Mouse (Mus musculus) naive thymus-derived CD4-positive, alpha-beta T cell, adult 2 months (primary cell): ENCODE measurements at regions not wholly inside any gene's neighbourhood (a gene's known extent, or its start where the extent isn't known, plus 50 kb on each side); places are given as distances from the start of the nearest gene placed in this dataset.
"Not testable (repeated sequence)": the region's sequence is repeated elsewhere in the genome, so short reads cannot be mapped to it uniquely, and the experiment has no call there.

Source experiments
- DNase-seq: peaks from one replicate; pipeline ENCODE4 v3.0.0-alpha.2; 2011; ENCODE audit warnings: low read depth

DNA sequence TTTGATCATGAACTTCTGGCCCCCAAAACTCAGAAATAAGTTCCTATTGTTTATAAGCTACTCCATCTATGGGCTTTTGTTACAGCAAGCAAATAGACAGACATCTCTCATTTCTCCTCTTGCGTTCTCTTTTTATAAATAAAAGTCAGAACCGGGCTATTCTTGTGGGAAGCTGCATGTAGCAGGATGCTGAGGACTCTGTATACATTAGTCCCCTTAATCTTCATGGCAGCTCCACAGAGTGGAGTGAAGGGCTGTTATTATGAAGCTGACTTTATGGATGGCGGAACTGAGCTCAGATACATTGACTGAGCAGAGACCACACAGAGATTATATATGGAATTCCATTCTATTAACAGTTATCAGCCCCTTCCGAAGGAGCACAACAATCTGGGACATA, 162.1 kb upstream of the Zfp637 start:
- DNase-seq: no peak

DNA sequence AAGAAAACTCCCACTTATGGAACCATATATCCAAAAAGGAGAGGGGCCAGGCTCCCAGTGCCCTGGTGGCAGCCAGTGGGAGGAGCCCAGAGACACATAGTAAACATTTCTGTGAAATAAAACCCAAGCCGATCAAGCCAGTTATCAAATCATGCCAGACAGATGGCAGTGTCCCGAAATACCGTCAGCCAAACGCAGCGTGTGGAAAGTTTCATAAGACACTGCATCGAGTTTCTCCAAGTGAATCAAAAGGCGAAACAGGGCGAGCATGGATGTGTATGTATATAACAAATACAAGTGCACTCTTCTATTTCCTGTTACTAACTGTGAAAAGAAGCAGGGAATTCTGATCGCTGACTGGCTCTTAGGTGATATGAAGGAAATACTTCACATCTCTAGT, 154.8 kb upstream of the Zfp637 start:
- no peak for DNase-seq

DNA sequence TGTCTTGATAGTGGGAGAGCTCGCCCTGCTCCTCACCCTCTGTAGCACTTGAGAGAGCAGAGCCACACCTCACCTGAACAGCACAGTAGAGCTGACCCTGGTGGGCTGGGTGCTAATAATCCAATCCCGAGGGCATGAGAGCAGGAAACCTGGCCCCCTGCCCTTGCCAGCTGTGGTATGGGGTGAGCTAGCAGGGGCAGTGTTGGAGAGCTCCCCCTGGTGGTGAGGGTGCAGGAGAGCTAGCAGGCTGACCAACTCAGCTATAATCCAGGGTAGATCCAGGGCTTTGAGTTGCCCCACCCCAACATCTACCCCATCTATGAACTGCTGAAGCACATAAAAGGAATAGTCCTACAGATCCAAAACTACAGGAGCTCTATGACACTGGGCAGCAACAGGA, 153.9 kb upstream of the Zfp637 start:
- DNase-seq: peak; percentile 56

DNA sequence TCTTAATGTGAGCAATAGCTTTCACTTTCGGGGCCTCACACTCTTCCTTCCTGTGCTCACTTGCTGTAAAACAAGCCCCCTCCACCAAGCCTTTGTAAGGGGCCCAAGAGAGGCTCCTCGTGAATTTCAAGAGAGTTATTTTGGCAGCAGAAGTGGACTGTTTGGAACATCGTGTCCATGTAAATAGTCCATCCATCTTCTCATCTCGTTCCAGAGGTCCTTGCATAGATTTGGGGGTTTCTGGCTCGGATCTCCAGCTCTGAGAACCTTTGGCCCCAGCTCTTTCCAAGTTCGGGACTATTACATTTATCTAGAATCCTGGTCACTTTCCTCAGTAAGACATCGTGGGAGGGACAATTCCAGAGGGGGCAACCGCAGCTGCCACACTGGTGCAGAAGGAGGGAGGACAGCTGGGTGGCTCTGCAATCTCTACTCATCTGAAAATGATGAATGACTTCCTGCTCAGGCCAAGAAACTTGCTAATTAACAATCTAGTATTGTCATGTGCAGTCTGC, 152.3 kb upstream of the Zfp637 start:
- DNase-seq: no peak

DNA sequence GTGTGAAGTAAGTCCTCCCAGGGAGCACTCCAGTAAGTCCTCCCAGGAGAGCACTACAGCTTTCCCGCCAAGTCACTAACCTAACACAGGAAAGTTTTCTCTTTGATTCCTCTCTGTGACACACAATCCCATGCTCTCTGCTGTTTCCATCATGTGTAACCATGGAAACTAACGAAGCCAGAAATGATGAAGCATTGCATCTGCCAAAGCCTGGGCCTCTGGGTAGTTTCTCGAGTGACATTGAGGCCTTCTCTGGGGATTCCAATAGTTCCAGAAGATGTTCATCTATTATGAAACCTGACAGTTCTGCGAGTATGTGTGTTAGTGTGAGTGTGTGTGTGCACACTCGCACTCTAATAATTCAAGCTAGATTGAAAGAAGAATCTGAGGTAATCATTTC, 140.7 kb upstream of the Zfp637 start:
- no peak for DNase-seq

DNA sequence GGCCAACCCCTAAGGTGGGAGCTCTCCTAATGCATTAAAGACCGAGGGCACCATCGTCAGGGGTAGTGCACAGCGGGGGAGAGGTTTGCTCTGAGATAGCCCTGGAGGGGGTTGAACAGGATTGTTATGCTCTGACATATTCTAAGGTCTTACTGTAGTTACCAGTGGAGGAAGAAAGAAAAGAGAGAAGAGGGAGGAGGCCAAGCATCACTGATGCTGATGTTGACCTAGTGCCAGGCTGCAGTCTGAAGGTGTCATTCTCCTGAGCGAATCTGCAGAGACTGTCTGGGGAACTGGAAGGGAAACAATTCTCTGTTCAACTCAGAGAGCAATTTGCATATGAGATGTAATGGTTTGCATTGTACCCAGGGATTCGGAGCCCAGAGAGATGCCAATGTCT, 139.4 kb upstream of the Zfp637 start:
- no peak for DNase-seq

DNA sequence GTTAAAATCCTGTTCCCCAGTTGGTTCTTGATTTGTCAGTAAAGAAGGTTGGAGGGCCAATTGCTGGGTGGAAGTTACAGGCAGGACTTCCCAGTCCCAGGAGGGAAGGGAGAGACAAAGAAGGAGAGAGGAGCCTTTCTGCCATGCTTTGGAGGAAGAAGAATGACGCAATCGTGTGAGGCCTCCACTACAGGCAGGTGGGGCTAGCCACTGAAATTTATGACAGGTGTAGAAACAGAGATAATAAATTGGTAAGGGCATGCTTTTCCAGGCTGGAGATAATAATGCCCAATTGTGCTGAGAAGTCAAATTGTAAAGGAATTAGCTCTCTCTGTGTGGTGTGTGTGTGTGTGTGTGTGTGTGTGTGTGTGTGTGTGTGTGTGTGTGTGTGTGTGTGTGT, 135.0 kb upstream of the Zfp637 start:
- no peak for DNase-seq

DNA sequence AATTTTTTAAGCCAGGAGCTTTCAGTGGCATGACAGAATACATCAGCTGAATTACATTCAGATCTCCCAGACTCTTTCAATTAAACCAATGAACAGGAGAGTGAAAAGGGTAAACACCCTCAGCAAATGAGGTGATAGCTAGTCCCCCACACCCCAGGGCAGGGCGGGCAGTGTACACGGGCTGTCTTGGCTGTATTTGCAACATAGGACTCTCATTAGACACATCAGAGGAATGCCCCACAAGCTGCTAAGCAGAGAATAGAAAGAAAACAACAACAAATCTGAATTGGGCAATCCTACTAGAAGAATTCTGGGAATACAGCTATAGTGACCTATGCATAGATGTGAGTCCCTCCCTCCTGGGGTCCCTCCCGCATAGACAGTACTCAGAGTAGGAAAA, 131.8 kb upstream of the Zfp637 start:
- no peak for DNase-seq

DNA sequence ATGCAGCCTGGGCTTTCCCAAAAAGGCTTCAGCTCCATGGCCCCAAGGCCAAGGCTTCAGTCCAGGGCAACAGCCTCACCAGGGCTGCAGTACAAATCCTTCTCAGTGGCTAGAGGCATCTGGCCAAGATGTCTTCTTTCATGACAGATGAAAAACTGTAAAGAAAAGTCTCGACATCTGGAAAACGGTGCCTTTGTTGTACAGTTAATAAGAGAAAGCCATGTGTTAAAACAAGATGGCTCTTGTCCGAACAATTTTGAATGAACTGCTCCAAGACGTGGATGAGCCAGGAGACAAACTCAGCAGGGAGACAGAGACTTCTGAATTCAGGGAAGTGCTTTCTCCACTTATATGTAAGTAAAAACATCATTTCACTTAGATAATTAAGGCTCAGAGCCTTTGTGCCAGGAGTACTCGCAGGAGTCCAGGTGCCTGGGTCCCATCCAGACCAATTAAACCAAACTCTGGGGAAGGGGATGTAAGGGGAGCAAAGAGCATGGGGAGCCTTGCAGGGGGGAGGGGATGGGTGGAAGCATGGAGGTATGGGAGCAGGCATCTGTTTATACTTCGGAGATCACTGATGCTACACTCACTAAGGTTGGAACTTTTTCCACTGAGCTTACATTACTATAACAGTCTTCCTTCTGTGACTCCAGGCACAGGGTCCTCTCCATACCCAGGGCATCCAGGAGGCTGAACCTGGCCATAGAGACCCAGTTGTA, 125.8 kb upstream of the Zfp637 start:
- no peak for DNase-seq

DNA sequence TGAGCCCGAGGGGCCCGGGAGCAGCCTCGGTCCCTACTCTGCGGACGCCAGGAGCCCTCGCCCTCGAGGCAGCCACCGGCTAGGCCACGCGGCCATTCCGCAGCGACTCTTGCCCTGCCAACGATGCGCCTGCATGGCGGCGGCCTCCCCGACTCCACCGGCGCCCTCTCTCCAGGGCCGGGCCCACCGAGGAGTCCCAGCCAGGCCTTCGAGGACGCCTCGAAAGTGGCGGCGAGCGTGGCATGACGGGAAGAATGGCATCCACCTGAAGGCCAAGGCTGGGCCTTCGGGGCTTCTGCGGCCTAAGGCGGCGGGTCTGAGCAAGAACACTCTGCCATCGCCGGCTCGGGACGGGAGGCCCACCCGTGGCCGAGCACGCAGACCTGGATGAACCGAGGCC, 124.6 kb upstream of the Zfp637 start:
- not testable (repeated sequence) for DNase-seq

DNA sequence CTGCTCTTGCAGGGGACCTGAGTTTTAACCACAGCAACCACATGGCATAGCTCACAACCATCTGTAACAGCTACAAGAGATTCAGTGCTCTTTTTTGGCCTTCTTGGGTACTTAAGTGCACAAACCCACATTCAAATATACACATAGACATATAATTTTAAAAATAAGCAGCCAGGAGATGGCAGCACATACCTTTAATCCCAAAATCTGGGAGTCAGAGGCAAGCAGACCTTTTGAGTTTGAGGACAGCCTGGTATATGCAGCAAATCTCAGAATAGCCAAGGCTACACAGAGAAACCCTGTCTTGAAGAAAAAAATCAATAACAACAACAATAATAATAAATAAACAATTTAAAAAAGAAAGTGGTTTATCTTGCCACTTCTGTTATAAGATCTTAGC, 88.6 kb upstream of the Zfp637 start:
- not testable (repeated sequence) for DNase-seq

DNA sequence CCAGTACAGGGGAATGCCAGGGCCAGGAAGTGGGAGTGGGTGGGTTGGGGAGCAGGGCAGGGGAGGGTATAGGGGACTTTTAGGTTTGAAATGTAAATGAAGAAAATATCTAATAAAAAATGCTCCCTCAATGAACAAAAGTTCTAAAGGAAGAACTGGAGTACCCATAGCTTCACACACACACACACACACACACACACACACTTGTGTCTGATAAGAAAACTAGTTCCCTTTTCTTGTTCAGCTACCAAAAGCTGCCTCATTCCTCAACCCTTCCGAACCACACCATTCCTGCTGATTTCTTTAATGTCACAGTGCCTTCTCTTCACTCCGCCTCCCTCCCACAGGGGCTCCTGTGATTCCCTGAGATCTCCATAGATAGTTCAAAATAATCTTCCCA, 85.3 kb upstream of the Zfp637 start:
- not testable (repeated sequence) for DNase-seq

DNA sequence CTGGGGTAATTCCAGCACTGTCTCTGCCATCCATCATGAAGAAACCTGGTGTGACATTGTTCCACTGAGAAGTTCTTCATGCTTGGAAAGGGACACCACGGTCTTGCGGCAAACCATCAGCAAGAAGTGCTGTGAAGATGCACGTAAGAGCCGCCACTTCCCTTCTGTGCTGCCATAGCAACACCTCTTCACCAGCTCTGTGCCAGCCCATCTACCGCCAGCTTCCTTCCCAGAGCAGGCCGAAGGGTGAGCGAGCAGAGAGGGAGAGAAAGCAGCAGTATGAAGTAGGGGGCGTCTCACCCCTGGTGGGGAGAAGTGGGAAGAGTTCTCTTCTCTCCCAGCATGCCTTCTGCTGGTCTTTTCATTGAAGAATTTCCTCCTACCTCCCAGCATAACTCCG, 84.8 kb upstream of the Zfp637 start:
- no peak for DNase-seq

DNA sequence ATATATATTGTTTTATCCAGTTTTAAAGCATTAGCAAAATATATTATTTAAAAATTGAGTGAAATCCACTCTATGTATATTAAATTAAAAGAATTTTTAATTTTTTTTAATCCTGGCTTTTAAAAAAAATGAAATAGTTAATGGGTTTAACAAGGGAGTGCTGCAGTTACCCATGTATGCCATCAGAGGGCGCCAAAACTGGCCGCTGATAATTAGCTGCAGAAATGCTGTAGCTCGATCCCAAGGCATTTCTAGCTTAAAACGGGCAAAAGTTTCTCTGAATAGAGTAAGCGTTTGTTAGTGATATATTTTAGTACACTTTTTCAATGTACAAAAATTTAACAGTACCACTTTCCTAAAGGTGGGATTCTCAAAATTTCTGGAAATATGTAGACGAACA, 82.5 kb upstream of the Zfp637 start:
- DNase-seq: peak; percentile 36

DNA sequence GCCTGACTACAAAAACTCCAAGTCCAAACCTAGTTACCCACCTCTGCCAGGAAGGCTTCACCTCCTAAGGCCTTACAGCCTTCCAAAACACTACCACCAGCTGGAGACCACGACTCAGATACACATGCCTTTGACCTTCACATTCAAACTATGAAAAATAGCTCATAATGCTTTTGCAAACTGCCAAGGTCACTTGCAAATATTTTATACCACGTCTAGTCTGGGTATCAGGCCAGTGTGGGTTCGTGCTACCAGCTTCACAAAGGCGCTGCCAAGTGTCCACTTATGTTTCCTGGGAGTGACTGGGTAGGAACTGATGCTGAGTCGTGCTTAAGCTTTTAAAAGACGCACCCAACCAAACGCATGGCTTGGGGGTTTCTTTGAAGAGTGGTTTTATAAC, 69.5 kb upstream of the Zfp637 start:
- DNase-seq: no peak

DNA sequence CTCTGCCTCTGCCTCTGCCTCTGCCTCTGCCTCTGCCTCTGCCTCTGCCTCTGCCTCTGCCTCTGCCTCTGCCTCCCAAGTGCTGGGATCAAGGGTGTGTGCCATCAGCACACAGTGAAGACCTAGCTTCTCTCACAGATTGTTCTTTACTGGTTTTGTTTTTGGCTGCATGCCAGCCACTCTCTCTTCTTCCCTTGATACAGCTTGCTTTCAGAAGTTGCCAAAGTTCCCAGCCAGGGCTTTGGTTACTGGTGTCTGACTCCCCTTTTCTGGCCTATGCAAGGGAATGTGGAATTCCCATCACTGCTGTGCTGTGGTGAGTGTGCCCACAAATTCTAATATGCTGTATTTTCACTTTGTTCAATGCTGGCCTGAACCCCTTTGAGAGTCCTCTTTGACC, 68.6 kb upstream of the Zfp637 start:
- no peak for DNase-seq

DNA sequence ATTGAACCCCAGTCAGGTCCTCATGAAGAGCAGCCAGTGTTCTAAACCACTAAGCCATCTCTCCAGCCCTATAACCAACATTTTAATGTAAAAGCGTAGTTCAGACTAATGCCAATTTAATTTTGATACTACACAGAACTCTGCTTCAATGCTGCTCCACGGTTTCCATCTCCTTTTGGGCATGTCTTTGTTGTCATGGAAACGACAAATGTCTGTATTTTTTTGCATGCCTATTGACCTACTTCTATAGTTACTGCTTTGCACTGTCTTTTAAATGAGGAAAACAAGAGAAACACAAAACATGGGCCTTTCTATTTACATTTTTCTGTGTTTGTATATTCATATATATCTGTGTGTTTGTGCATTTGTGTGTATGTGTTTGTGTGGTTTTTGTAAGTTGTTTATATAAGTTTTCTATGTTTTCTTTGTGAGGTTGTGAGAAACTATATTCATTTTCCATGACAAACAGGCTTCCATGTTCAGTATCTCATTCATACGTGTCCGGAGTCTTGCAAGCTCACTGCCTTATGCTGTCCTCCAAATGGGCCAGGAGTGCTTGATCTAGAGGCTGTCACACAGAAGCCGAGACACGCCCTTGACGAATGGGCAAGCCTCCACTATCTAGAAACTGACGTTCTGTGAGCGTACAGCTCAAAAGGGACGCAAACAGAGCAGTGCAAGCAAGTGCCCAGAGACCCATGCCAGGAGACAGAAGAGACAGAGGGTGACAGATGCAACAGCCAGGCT, 65.5 kb upstream of the Zfp637 start:
- DNase-seq: no peak

DNA sequence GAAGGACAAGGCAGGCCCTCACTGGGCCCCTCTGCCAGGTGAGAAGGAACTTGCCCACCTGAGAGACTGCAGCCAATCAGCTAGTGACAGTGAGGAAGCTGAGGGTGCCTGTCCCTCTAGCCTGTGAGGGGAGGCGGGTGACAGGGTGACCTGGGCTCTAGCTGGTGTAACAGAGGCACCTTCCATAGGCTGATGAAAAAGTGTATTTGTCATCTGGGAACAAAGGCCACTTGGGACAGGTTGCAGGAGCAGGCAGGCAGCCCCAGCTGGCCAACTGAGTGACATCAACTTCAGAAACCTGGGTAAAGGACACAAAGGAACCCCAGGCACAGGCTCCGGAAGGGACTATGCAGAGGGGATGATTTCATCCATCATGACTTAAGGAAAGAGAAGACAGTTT, 63.0 kb upstream of the Zfp637 start:
- DNase-seq: no peak

DNA sequence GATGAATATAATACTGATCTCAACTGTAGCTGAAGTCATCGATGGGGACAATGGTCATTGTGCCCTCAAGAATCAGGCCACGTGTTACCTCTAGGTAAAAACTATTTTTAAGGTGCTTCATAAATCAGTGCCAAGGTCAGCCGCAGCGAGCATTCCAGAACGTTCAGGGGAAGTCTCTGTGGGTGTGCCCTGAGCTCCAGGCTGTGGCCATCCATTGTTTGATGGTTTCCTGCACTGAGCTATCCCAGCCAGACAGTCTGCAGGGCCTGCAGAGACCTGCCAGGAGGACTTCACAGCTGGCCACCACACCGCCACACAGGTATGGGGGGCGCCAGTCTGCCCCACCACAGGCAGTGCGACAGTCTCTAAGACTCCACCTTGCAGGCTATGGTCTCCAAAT, 62.5 kb upstream of the Zfp637 start:
- DNase-seq: no peak

DNA sequence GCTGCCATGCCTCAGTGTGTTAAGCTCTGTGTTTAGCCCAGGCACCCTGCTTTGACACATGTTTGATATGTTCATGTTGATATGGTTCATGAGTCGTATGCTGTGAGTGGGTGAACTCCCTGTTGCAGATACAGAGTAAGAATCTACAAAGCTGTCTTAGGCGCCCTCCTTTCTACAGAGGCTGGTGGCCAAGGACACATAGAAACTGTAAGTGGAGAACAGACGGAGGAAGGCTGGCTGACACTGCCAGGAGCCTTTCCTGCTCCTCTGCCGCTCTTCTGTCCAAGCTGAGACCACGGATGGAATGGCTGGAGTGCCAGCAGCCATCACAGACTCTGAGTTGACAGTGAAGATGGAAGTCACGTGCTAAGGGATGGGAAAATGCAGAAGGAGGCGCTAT, 62.0 kb upstream of the Zfp637 start:
- no peak for DNase-seq

DNA sequence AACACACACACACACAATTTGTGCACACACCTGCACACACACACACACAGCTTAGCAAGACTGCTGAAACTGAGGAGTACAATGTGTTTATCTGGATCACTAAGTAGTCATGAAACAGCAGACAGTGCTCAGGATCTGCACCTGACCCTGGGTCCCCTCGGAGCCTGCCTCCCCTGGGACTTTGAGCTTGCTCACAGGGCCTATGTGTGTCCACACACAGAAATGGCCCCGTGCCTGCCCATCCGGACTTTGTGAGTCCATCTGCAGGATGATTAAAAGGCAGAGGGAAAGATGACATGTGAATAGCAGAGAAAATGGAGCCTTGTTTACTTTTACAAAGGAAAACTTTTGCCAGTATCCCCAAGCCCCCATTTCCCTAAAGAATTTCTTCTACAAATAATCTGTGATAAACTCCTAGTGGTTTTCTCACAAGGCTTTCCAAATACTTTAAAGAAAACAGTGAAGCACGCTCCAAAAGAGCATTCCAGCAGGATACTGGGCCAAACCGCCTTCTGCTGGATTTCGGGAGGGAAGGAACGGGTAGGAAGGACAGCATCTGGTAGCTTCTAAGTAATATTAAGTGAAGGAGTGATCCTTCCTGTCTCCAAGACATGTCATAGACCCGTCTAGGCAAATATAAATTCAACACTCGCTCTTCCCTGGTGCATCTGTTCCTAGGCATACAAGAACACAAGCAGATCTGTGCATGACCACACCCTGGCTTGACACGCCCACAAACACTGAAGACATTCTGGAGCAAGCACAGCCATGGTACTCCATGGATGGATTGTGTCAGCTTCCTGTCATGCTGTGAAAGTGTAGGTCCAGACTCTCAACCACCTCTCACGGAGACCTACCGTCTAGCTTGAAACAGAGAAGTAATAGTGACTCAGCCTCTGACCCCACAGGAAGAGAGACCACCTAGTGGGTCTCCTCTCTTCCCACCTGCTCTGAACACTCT, 52.1 kb upstream of the Zfp637 start:
- no peak for DNase-seq

DNA sequence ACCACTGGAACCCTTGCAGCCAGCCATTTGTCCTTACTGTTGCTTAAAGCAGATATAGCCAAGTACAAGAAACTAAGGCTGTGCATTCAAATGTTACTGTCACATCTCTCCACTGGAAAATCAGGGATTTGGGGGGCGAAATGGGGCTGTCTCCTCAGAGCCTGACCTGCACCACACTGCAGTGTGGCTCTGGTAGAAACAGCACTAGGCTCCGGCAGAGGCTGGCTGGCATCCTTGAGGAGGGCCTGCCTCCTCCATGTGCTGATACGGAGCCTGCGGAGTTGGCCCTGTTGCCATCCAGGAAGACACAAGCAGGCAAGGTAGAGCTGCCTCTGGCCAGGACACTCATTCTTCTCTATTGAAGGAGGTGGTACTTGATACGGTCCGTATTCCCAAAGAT, 50.4 kb upstream of the Zfp637 start:
- DNase-seq: no peak
